Mouse (Mus musculus) CH12.LX (cell line): ENCODE measurements around the gene Prmt3. TPM values are rescaled to one million over a fixed set of nuclear protein-coding genes. Genes with fewer than 3 reads are reported as not detected.
A peak's percentile ranks its signal among the peaks of the same experiment; 100 is the strongest.

Experiments
- DNase-seq: peaks from one replicate; pipeline ENCODE4 v3.0.0-alpha.2; 2013; ENCODE audit errors: extremely low read depth
- H3K27ac ChIP-seq: 2 replicates; pipeline ENCODE4 v1.5.1; 2012; ENCODE audit warnings: low read depth, mild to moderate bottlenecking, control low read depth, moderate library complexity; ENCODE audit not compliant: insufficient read depth
- H3K27me3 ChIP-seq: replicated peaks from 2 replicates; pipeline ENCODE3; 2012; ENCODE audit warnings: inconsistent platforms
- H3K36me3 ChIP-seq, 2 experiments: replicated peaks in 1 of 2; 2 replicates each; pipeline versions ENCODE3 to v1.6.1; 2012; ENCODE audit warnings: inconsistent platforms in 1 of 2, low read length in 1 of 2, mild to moderate bottlenecking in 1 of 2, mixed read lengths in 1 of 2, moderate library complexity in 1 of 2; ENCODE audit not compliant: control insufficient read depth in 1 of 2, insufficient read depth in 1 of 2
- H3K4me1 ChIP-seq, 2 experiments: 2 replicates each; pipeline ENCODE4 v1.6.1; 2012; ENCODE audit warnings: inconsistent platforms in 1 of 2, moderate library complexity in 1 of 2; ENCODE audit not compliant: insufficient read depth in 2 of 2, control insufficient read depth in 1 of 2
- H3K4me2 ChIP-seq: 2 replicates; pipeline ENCODE4 v1.6.1; 2012; ENCODE audit warnings: low read depth, mild to moderate bottlenecking, control low read depth; ENCODE audit not compliant: poor library complexity, insufficient read depth, severe bottlenecking
- H3K4me3 ChIP-seq, 3 experiments: fragments of 150-350 bp in 1 of 3; sonication (generic) in 1 of 3; replicated peaks in 1 of 3; 2 replicates each; pipeline versions ENCODE3 to v1.5.1; 2011 to 2012; ENCODE audit warnings: low read depth in 2 of 3, low read length in 2 of 3, mild to moderate bottlenecking in 2 of 3, moderate library complexity in 2 of 3, control low read depth in 1 of 3, improper control_type of control experiment in 1 of 3, inconsistent platforms in 1 of 3, mixed read lengths in 1 of 3; ENCODE audit not compliant: poor library complexity in 1 of 3
- H3K79me2 ChIP-seq: replicated peaks from 2 replicates; pipeline ENCODE4 v1.6.1; 2012; ENCODE audit warnings: mild to moderate bottlenecking, moderate library complexity; ENCODE audit not compliant: control insufficient read depth, poor library complexity, insufficient read depth, severe bottlenecking; ENCODE audit errors: extremely low read depth
- H3K9ac ChIP-seq: 2 replicates; pipeline ENCODE4 v1.6.1; 2012; ENCODE audit warnings: low read depth, mild to moderate bottlenecking, control low read depth, moderate library complexity; ENCODE audit not compliant: insufficient read depth
- H3K9me3 ChIP-seq: replicated peaks from 2 replicates; pipeline ENCODE3; 2012; ENCODE audit warnings: low read length, inconsistent platforms, mixed read lengths
- BHLHE40 ChIP-seq: IDR thresholded peaks from 2 replicates; pipeline ENCODE4 v1.6.1; 2011; ENCODE audit warnings: mild to moderate bottlenecking, low read depth, low read length, improper control_type of control experiment
- CHD1 ChIP-seq: IDR thresholded peaks from 2 replicates; pipeline ENCODE4 v1.6.1; 2012; ENCODE audit warnings: low read depth, low read length, improper control_type of control experiment, inconsistent platforms
- CHD2 ChIP-seq: IDR thresholded peaks from 2 replicates; pipeline ENCODE4 v1.6.1; 2011; ENCODE audit warnings: low read length, improper control_type of control experiment
- CTCF ChIP-seq, 2 experiments: IDR thresholded peaks in 1 of 2; conservative IDR thresholded peaks in 1 of 2; 2 replicates each; pipeline ENCODE4 v1.5.1; 2011 to 2012; ENCODE audit warnings: low read depth in 2 of 2, low read length in 2 of 2, improper control_type of control experiment in 1 of 2, inconsistent platforms in 1 of 2, mild to moderate bottlenecking in 1 of 2, moderate library complexity in 1 of 2
- E2F4 ChIP-seq: IDR thresholded peaks from 2 replicates; pipeline ENCODE4 v1.6.1; 2011; ENCODE audit warnings: low read depth, low read length, improper control_type of control experiment; ENCODE audit not compliant: insufficient replicate concordance
- ELF1 ChIP-seq: IDR thresholded peaks from 2 replicates; pipeline ENCODE4 v1.6.1; 2014; ENCODE audit warnings: low read depth, mild to moderate bottlenecking, inconsistent platforms, low read length, improper control_type of control experiment
- EP300 ChIP-seq: IDR thresholded peaks from 2 replicates; pipeline ENCODE4 v1.6.1; 2011; ENCODE audit warnings: low read length, improper control_type of control experiment
- HCFC1 ChIP-seq: IDR thresholded peaks from 2 replicates; pipeline ENCODE4 v1.6.1; 2012; ENCODE audit warnings: low read depth, mild to moderate bottlenecking, inconsistent platforms, low read length, improper control_type of control experiment
- IRF4 ChIP-seq: IDR thresholded peaks from 2 replicates; pipeline ENCODE4 v1.6.1; 2014; ENCODE audit warnings: low read depth, mild to moderate bottlenecking, inconsistent platforms, low read length, improper control_type of control experiment
- KAT2A ChIP-seq: IDR thresholded peaks from 2 replicates; pipeline ENCODE4 v1.6.1; 2012; ENCODE audit warnings: low read length, improper control_type of control experiment, inconsistent platforms; ENCODE audit not compliant: insufficient replicate concordance
- MAFK ChIP-seq: IDR thresholded peaks from 2 replicates; pipeline ENCODE4 v1.6.1; 2011; ENCODE audit warnings: low read length, improper control_type of control experiment; ENCODE audit not compliant: insufficient replicate concordance
- MAZ ChIP-seq: IDR thresholded peaks from 2 replicates; pipeline ENCODE4 v1.6.1; 2012; ENCODE audit warnings: low read depth, mild to moderate bottlenecking, inconsistent platforms, low read length, improper control_type of control experiment, moderate library complexity
- MEF2A ChIP-seq: IDR thresholded peaks from 2 replicates; pipeline ENCODE4 v1.6.1; 2014; ENCODE audit warnings: low read depth, mild to moderate bottlenecking, inconsistent platforms, low read length, improper control_type of control experiment, borderline replicate concordance
- MXI1 ChIP-seq: IDR thresholded peaks from 2 replicates; pipeline ENCODE4 v1.6.1; 2011; ENCODE audit warnings: mild to moderate bottlenecking, low read depth, low read length, improper control_type of control experiment
- MYC ChIP-seq: IDR thresholded peaks from 2 replicates; pipeline ENCODE4 v1.6.1; 2011; ENCODE audit warnings: low read depth, mild to moderate bottlenecking, improper control_type of control experiment, low read length
- NRF1 ChIP-seq: IDR thresholded peaks from 2 replicates; pipeline ENCODE4 v1.6.1; 2014; ENCODE audit warnings: low read depth, mild to moderate bottlenecking, inconsistent platforms, low read length, improper control_type of control experiment, moderate library complexity
- PAX5 ChIP-seq: IDR thresholded peaks from 2 replicates; pipeline ENCODE4 v1.6.1; 2012; ENCODE audit warnings: low read length, inconsistent platforms, mixed read lengths
- RAD21 ChIP-seq: IDR thresholded peaks from 2 replicates; pipeline ENCODE4 v1.6.1; 2011; ENCODE audit warnings: low read depth, mild to moderate bottlenecking, low read length, improper control_type of control experiment, moderate library complexity
- RCOR1 ChIP-seq: conservative IDR thresholded peaks from 2 replicates; pipeline ENCODE4 v1.6.1; 2012; ENCODE audit warnings: low read depth, mild to moderate bottlenecking, inconsistent platforms, low read length, improper control_type of control experiment
- SMC3 ChIP-seq: IDR thresholded peaks from 2 replicates; pipeline ENCODE4 v1.6.1; 2011; ENCODE audit warnings: low read depth, low read length, improper control_type of control experiment
- TBP ChIP-seq: conservative IDR thresholded peaks from 2 replicates; pipeline ENCODE4 v1.6.1; 2011; ENCODE audit warnings: low read depth, low read length, improper control_type of control experiment
- UBTF ChIP-seq: IDR thresholded peaks from 2 replicates; pipeline ENCODE4 v1.6.1; 2012; ENCODE audit warnings: low read depth, mild to moderate bottlenecking, inconsistent platforms, low read length, improper control_type of control experiment, moderate library complexity
- USF1 ChIP-seq: IDR thresholded peaks from 2 replicates; pipeline ENCODE4 v1.6.1; 2014; ENCODE audit warnings: low read depth, mild to moderate bottlenecking, inconsistent platforms, low read length, improper control_type of control experiment
- USF2 ChIP-seq: conservative IDR thresholded peaks from 2 replicates; pipeline ENCODE4 v1.6.1; 2011; ENCODE audit warnings: low read depth, low read length, improper control_type of control experiment
- ZMIZ1 ChIP-seq: IDR thresholded peaks from 2 replicates; pipeline ENCODE4 v1.6.1; 2012; ENCODE audit warnings: low read depth, mild to moderate bottlenecking, inconsistent platforms, low read length, improper control_type of control experiment
- ZNF384 ChIP-seq: IDR thresholded peaks from 2 replicates; pipeline ENCODE4 v1.6.1; 2012; ENCODE audit warnings: low read depth, low read length, improper control_type of control experiment, inconsistent platforms
- dilution Hi-C: fragments of 300-500 bp; cut with MboI; formaldehyde crosslinking; loops from 2 replicates; pipeline ENCODE4 v1.14.3; 2020; ENCODE audit warnings: low sequenced_read_pairs; ENCODE audit not compliant: extremely low pct_unique_long_range_greater_than_20kb, extremely low pct_ligation_motif_present
- in situ Hi-C: fragments of 300-500 bp; cut with MboI; formaldehyde crosslinking; loops from 3 replicates; pipeline ENCODE4 v1.14.3; 2019; ENCODE audit warnings: low sequenced_read_pairs, low pct_ligation_motif_present, low pct_unique_long_range_greater_than_20kb, mixed read lengths
- polyA plus RNA-seq: library from polyadenylated mRNA; unstranded; fragments of >175 nt; gene quantifications from 2 replicates; pipeline ENCODE4 v1.2.1, GENCODE M21; 2012; ENCODE audit warnings: low read depth; ENCODE audit not compliant: insufficient read length
- total RNA-seq, 2 experiments: library from RNA; depleted of rRNA; stranded (reverse); fragments of 300-350 nt in 1 of 2; fragments of >200 nt in 1 of 2; gene quantifications; 2 replicates each; pipeline ENCODE4 v1.2.3; 2012 to 2014

Prmt3 gene
- total and polyA plus RNA-seq, 3 experiments = 47.9 to 86.0 (median 54.5) TPM

GRCm38 (mm10) chr7:49811346-49811745 lies 33.2 kb downstream of the Prmt3 start:
- dilution Hi-C loops = no loop called here
- Histone ChIP-seq H3K27me3 (no peaks in the 10 kb centered on the region), H3K4me2 (no peak overlapping the region), H3K27ac (no peak overlapping the region), H3K4me3 (no peak overlapping the region), H3K9me3 (no peaks in the 10 kb centered on the region), H3K36me3 (peaks cover 37 to 83% of the 10 kb centered on the region in 2 experiments), H3K9ac (no peak overlapping the region), H3K4me1 (no peaks in the 10 kb centered on the region), H3K79me2 (peaks cover 3% of the 10 kb centered on the region; the same call in 1 of the 2 replicates)
- TF ChIP-seq RAD21 (peak; percentile 25), CTCF (conservative IDR thresholded peaks at IDR 0.05 in 1 of 2, IDR thresholded peaks at IDR 0.05 in 1 of 2; ENCODE audit: low read depth in 2 of 2, low read length in 2 of 2) (peak in 1 of 2 experiments; percentile 55; a peak in 2 of 4 replicates), CHD2 (no peak), SMC3 (peak; percentile 27; the same call in 1 of the 2 replicates)
- peak; percentile 17 for DNase-seq
- in situ Hi-C loops = no loop called here

GRCm38 (mm10) chr7:49819393-49819792 lies 41.2 kb downstream of the Prmt3 start:
- H3K9me3 ChIP-seq = no peaks in the 10 kb centered on the region
- H3K4me2 ChIP-seq = no peak overlapping the region
- no peaks in the 10 kb centered on the region for H3K27me3 ChIP-seq
- no peak overlapping the region for H3K9ac ChIP-seq
- DNase-seq = no peak
- dilution Hi-C loops (no loop called here), in situ Hi-C loops (no loop called here)
- H3K27ac ChIP-seq = no peak overlapping the region
- TF ChIP-seq UBTF (no peak), USF2 (no peak), E2F4 (no peak), MAFK (no peak), HCFC1 (no peak), PAX5 (no peak), ELF1 (no peak), EP300 (no peak), KAT2A (no peak)
- H3K79me2 ChIP-seq = no peaks in the 10 kb centered on the region
- H3K4me3 ChIP-seq = no peak overlapping the region
- peaks cover 7 to 21% of the 10 kb centered on the region in 2 experiments; a peak in 3 of 4 replicates for H3K4me1 ChIP-seq
- peaks cover 18 to 79% of the 10 kb centered on the region in 2 experiments for H3K36me3 ChIP-seq

GRCm38 (mm10) chr7:49821370-49821769 lies 43.2 kb downstream of the Prmt3 start:
- in situ Hi-C loops (no loop called here), dilution Hi-C loops (no loop called here)
- no peaks in the 10 kb centered on the region for H3K9me3 ChIP-seq
- H3K36me3 ChIP-seq = peaks cover 22 to 80% of the 10 kb centered on the region in 2 experiments
- no peak overlapping the region for H3K4me3 ChIP-seq
- H3K27ac ChIP-seq = peak overlapping the region; percentile 75
- no peaks in the 10 kb centered on the region for H3K79me2 ChIP-seq
- no peaks in the 10 kb centered on the region for H3K27me3 ChIP-seq
- no peak for DNase-seq
- peaks cover 7 to 21% of the 10 kb centered on the region in 2 experiments; a peak in 3 of 4 replicates for H3K4me1 ChIP-seq
- TF ChIP-seq ZNF384 (no peak), MAZ (no peak), CHD2 (no peak), KAT2A (no peak), CHD1 (no peak), MEF2A (no peak), TBP (no peak), USF1 (no peak), IRF4 (no peak), MXI1 (no peak), MYC (no peak), NRF1 (no peak), ZMIZ1 (no peak), PAX5 (no peak), RCOR1 (no peak), BHLHE40 (no peak)
- no peak overlapping the region for H3K4me2 ChIP-seq
- H3K9ac ChIP-seq = peak overlapping the region; percentile 48; the same call in 1 of the 2 replicates
